Mouse (Mus musculus) kidney, postnatal 10 days (tissue): Measurements from ENCODE around the gene Dnase2b.

Experiments
- DNase-seq: peaks from one replicate; pipeline ENCODE4 v3.0.0; 2021; ENCODE audit warnings: mixed read lengths

The Dnase2b gene

DNA sequence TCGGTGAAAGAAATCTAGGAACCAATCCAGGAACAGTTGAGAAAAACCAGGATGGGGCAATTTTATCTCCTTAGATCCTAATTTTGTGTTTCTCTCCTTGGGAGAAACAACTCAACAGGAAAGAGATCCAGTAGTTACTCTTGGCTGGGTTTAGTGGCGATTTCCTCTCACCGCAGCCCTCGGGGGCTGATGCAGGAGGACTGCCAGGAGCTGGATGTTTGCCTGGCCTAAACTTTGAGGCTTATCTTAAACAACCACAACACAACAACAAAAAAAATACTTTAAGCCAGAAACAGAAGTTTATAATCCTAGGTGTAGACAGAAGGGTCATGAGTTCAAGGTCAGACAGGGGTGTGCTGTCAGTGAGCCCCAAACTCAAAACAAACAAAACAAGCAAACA is 3.6 kb downstream of the Dnase2b start:
- DNase-seq, result peak; percentile 13

DNA sequence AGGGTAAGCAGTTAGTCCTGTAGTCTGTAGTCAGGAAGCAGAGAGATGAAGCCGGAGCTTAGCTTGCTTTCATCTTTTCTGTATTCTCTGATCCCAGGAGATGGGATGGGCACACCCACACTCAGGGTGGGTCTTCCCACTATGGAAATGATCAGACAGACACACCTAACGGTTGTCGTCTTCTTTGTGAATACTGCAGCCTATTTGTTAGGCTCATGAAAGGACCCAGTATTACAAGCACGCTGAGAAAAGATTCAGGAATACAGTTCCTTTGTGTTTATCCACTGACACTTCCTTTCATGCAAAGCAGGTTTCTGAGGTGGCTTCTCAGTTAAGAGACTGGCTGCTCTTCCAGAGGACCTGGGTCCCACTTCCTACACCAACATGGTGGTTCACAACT is 4.1 kb downstream of the Dnase2b start:
- no peak for DNase-seq

DNA sequence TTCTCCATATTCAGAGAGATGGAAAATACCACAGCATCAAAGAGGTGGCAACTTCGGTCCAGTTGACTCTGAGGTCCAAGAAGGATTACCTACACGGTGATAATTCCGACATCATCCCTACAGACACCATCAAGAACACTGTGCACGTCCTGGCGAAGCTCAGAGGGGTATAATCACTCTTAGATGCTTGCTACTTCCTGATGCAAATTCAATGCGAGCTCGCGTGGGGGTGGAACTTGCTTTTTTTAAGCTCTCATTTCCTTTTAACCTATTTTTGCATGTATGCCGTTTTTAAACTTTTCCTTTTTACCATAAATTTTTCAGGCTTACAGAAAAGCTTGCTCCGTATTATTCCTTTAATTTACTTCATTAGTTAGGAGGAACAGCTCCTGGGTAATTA is 5.1 kb downstream of the Dnase2b start:
- no peak for DNase-seq

DNA sequence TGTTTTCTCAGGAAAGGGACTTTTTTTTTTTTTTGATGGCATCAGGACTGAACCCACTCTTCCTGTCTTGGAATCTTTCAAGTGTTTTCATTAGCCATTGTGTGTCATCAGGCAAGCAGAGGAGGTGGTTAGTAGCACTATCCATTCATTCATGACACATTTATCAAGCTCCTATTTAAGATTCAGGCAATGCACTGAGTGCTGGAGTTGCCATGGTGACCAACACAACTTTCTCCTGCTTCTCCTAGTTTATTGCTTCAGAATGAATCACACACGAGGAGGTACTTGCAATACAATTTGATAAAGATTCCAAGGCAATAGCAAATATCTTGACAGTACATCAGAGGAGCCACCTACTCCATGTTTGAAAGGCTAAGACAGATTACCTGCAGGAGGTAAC is 8.0 kb downstream of the Dnase2b start:
- no peak for DNase-seq

- no peak for DNase-seq
Measured at GRCm38 (mm10) chr3:146604647-146605046, 10.7 kb downstream of the Dnase2b start.

DNA sequence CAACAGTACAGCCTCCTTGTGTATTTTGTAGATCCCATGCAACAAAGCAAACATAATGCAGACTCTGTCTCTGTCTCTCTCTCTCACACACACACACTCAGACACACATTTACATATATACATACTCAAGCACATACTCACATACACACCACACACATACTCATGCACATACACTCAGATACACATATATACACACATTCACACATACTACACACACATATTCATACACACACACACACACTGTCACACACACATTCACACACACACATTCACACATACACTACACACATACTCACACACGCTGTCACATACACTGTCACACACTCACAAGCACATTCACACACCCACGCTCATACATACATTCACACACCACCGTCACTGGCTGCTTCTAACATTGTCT is 12.9 kb downstream of the Dnase2b start:
- no peak for DNase-seq

- no peak for DNase-seq
Measured at GRCm38 (mm10) chr3:146601205-146601604, 14.2 kb downstream of the Dnase2b start.

GRCm38 (mm10) chr3:146599198-146599900 is 16.0 kb downstream of the Dnase2b start:
- no peak for DNase-seq

DNA sequence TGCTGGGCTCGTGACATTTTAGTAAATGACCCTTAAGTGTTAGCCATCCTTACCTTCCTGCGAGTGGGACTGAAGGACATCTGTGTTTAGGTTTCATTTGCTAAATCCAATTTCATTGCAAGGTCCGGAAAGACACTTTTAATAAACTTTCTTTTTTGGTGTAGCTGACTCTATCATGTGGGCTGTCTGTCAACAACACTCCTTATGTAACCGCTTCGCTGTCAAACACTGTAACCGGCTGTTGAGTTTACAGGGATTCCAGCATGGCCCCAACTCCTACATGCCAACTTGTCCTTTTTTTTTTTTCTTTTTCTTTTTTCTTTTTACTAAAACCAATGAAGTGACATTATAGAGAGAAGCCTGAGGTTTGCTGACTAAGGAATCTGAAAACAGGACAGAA is 17.0 kb downstream of the Dnase2b start:
- no peak for DNase-seq

GRCm38 (mm10) chr3:146596864-146597263 is 18.5 kb downstream of the Dnase2b start:
- DNase-seq, result no peak

DNA sequence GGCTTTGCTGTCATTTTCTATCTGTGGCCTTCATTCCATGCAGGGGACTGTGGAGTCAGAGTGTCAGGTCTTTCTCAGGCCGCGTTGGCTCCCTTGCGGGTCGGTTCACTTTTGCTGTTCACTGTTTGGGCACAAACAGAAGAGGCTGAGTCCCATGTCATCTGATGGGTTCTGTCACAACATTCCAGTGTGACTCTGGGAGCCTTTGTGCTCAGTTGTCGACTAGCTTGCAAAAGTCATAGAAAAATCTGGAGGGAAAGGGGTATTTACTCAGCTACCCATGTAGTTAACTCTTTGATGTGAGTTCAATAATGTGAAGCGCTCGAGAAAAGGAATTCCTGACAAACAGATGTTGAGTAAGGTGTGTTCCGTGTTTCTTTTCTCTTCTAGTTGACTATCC is 19.0 kb downstream of the Dnase2b start:
- no peak for DNase-seq

DNA sequence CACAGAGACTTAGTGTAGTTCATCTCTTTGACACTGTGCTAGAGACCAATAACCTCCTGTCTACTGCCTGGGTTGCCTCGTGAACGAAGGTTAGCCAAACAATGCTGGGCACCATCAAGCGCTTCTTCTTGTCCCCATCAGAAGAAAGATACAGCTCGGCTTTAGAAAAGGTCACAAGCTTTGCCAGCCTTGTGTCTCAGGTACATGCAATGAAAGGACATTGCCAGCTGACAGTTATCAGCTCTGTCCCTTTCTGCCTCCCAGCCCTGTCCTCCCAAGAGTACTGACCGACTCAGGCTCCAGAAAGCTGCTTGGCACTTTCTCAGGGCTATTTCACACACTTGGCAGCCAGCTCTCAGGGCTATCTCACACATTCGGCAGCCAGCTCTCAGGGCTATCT is 20.0 kb downstream of the Dnase2b start:
- no peak for DNase-seq

DNA sequence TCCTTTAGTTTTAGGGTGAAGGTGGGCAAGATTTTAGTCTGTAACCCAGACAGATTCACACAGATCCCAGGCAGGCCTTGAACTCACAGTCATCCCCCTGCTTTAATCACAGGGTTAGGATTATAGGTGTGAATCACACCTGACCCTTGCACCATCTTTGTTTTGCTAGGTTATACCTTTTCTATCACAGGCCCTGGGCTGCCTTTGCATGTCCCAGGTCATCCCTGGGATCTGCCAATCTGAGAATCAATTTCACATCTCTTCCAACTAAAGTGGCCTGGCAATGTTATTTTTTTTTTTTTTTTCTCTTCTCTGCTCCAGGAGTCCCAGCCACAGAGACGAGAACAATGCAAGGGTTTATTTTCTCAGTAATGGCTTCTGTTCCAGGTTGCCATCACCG is 23.8 kb downstream of the Dnase2b start:
- no peak for DNase-seq

DNA sequence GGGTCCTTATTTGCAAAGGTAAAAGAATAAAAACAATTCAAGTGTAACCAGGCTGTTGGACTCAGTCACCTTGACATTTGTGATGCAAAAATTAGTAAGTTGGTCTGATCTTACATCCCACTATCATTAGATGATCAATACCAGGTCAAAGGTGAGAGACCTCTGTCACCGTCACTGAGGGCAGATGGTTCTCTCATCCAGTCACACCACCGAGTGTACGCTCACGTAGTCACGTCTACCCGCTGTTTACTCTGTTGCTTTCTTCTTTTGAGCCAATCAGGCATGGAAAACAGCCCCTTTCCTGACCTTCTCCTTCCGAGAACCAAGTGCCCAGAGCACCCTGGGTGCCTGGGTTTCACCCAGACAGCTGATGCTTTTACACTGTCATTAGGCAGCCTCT is 24.2 kb downstream of the Dnase2b start:
- no peak for DNase-seq

- no peak for DNase-seq
Measured at GRCm38 (mm10) chr3:146589523-146589922, 25.9 kb downstream of the Dnase2b start.

- no peak for DNase-seq
Measured at GRCm38 (mm10) chr3:146586616-146587015, 28.8 kb downstream of the Dnase2b start.

DNA sequence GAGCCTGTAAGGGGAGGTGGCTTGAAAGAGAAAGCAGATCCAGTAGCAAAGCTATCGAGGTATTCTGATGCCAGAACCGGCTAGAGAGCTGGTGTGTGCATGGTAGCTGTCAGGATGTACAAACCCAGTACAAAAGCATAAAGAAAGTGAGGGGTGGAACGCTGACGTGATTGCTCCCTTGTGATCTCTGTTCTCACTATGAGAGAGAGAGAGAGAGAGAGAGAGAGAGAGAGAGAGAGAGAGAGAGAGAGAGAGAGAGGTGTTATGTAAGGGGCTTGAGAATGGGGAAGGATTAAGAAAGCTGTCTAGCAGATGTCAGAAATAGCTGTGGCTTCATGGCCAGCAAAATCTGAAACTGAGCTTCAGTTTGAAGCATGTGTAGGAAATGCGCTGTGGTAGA is 31.5 kb downstream of the Dnase2b start:
- no peak for DNase-seq

DNA sequence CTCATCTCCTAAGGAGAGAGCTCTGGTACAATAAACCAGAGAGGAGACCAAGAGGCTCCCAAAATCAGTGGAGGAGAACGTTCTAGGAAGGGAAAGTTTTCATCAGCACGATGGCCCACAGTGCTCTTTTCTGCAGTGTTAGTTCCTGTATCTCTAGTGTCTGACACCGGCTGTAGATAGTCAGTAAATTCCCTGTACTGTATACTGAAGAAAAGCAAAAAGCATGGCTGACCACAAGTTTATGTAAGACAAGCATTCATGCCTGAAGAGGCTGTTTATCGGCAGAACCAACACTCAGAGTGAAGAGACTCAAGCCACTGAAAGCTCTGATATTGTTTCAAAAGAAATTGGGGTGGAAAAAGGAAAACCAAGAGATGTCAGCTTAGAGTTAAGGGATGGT is 31.9 kb downstream of the Dnase2b start:
- no peak for DNase-seq

- DNase-seq, result no peak
Measured at GRCm38 (mm10) chr3:146580039-146580729, 35.2 kb downstream of the Dnase2b start.

- DNase-seq, result no peak
Measured at GRCm38 (mm10) chr3:146577591-146577990, 37.8 kb downstream of the Dnase2b start.

DNA sequence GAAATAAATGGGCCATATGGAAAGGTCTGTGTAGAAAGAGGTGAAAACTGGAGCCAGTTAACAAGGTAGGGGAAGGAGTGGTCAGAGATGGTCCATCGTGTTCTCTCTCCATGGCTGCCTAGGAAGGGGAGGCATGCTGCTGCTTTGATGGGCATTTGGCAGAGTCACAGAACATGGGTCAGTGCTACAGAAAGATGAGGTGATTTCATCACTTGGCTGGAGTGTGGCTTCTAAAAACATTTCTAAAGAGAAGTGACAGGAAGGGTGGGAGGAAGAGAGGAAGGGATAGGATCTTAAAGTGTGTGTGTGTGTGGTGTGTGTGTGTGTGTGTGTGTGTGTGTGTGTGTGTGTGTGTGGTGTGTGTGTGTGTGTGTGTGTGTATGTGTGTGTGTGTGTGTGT is 44.1 kb downstream of the Dnase2b start:
- no peak for DNase-seq

- DNase-seq, result no peak
Measured at GRCm38 (mm10) chr3:146570939-146571338, 44.5 kb downstream of the Dnase2b start.

DNA sequence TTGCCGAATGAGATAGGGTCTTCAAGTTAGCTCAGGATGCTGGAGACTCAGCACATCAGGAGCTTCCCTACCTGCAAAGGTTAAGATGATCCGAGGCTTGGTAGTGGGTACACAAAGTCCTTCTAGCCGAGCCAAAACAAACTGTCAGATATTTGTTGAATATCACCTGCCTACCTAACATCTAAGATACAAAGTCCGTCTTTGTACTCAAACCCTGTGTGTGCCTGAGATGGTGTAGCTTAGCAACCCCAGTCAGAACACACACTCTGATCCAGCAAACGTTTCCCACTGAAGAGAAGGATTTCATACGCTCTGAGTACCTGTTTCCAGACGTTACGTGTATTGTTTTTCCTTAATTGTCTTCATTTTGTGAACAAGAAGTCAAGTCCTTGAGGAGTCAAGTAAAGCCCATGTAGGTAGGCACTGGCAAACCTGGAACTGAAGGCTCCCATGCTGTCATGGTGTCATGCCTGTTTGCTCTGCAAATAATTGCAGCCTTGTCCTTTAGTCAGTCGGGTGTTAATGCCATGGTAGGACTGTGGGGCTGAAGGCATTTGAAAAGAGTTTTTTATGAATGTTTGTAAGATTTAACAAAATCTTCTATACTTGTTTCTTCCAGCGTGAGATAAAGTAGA is 45.1 kb downstream of the Dnase2b start, which contains the start of gene Uox:
TSS of gene Uox (plus strand) at position 279 of the 635 bp plus-strand sequence.
- no peak for DNase-seq

DNA sequence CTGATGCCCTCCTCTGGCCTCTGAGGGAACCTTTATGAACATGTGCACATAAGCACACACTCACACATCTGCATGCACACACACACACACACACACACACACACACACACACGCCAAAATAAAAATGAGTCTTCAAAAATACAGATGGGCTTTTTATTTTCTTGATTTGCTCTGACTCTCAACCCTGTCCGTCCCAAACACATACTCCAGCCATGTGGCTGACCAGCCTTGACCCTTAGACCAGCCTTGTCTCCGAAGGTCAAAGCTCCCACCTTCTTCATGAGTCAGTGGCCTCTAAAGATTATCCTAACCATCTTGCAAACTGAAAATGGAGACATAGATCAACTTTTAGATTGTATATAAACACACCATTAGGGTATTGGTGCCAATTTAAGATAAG is 45.8 kb downstream of the Dnase2b start:
- DNase-seq, result no peak
